Mouse (Mus musculus) spleen, adult 12 weeks (tissue): ENCODE results near the gene Prpf4.

Source experiments
- DNase-seq: peaks from one replicate; pipeline ENCODE4 v3.0.0; 2022; ENCODE audit warnings: low spot score

Prpf4 gene

DNA sequence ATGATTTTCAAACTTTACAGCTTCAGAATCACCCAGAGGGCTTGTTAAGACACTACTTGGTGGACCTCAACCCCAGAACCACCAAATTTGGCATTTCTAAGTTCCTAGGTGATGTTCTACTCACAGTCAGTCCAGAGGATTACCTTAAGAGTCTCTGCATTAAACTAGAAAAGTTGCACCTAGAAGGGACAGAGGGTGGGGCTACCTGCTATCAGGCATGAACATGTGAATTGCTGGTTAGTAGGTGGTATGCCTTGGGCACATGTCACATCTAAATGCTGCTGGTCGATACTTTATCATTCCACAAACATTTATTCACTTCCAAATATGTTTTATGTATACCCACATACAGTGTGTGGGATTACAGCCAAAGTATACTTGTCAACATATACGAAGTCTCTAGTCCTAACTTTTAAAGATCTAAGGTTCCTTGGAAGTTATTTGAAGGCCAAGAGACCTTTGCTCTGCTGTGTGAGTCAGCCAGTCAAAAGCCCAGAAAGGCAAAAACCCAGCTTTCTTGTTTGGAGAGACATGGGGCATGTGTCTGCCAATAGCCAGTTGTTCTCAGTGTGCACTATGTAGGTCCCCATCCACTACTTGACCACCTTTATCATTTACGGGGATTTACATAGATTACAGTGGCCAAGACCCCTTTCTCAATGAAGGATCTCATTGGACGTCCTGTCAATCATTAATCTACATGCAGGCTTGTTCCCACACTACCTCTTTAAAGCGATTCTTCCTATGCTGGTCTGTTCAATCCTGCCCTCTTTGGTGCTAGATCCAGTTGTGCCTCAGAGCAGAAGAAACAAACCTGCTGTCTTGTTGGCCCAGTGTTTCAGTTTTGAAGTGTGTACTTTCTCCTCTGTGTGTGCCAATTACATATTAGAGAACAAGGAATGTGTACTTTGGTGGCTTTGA, 18.7 kb upstream of the Prpf4 start:
- DNase-seq = no peak

DNA sequence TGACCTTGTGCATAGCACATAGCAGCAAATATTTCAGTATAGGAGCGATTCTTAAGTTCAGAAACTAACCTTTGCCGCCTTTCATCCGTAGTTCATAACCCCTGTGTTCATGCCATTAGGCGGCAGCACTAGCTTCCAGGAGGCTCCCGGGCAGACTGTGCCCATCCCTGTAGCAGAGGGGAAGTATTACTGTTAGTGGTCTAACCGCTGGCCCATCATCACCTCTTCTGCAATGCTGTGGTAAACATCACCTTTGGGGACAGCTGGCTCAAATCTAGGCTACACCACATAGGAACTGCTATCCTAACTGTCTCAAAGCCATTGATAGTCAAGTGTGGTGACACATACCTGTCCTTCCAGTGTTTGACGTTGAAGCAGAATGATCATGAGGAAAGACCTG, 16.7 kb upstream of the Prpf4 start:
- no peak for DNase-seq

DNA sequence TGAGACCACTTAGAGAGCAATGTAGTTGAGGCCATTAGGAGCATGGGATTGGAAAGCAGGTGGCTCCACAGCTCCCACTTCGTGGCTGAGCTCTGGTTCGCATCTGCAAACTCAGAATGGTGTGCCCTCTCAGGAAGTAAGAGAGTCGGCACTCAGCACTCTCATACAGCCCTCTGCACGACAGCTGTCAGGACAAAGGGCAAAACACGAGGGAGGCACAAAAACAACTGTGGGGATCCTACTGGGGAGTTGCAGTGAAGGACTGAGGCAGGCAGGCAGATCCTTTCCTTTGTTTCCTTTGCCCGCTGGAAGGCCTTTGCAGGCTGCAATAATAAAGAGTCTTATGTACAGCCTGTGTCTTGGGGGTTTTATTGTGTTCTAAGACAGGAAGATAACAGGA, 15.1 kb upstream of the Prpf4 start:
- no peak for DNase-seq

GRCm38 (mm10) chr4:62395806-62396205, 12.8 kb upstream of the Prpf4 start:
- no peak for DNase-seq

DNA sequence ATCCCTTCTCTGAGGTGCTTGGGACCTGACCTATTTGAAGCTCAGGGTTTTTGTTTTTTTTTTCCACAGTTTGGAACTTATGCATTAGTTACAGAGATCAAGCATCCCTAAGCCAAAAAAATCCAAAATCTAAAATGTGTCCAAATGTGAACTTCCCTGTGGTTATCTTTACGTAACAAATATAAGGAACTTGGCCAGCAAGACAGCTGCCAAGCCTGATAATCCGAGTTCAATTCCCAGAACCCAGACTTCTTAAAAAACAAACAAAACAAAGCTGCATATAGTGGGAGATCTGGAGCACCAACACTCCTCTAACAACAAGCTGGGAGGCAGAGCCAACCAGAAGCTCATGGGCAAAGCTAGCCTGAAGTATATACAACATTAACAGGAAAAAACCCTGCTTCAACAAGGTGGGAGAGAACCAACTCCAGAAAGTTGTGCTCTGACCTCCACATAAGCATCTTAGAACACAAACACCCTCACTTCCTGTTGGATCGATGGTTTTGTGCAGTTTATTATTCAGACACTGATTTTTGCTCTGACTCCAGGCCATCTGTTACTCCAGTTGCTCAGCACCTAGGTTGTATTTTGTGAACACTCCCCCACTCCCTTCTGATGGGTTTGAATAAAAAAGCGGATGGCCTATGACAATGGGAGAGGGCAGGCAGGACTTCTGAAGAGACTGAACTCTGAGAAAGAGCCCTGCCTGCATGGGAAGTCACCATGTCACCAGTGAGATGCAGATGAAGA, 10.8 kb upstream of the Prpf4 start:
- no peak for DNase-seq

GRCm38 (mm10) chr4:62398956-62399355, 9.6 kb upstream of the Prpf4 start:
- no peak for DNase-seq

DNA sequence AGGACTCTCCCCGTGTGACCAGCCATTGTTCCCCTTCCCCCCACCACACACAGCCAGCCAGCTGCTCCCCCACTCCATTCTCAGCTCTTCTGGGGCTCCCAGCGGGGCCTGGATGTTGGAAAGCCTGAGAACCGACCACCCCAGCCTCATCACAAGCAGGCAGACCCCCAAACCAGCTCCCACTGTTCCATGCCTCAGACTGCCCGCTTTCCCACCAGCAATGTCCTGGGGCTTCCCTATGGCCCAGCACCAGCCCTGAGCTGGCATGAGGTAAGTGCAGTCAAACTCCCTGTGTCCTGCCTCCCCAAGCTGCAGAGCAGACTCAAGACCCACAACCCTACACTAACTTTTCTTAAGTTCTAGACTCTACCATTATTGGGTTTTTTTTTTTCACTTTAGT, 2.5 kb upstream of the Prpf4 start:
- DNase-seq = no peak

GRCm38 (mm10) chr4:62407730-62408582, 641 bp upstream of the Prpf4 start:
- DNase-seq = peak; percentile 55

DNA sequence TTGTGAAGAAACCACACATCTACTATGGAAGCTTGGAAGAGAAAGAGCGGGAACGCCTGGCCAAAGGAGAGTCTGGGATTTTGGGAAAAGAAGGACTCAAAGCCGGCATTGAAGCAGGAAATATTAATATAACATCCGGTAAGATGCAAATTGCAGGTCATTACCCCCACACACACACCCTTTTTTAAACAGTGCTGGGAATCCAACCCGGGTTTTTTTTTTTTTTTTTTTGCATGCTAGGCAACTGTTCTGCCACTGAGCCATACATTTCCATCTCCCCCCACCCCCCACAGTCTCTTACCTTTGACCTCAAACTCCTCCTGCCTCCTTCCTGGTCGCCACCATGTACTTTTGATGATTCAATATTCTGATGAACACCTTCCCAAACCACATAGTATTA, 1.0 kb downstream of the Prpf4 start:
- no peak for DNase-seq

- DNase-seq = no peak
Measured at GRCm38 (mm10) chr4:62410325-62410724, 1.7 kb downstream of the Prpf4 start.

GRCm38 (mm10) chr4:62411606-62412005, 3.0 kb downstream of the Prpf4 start:
- no peak for DNase-seq

- DNase-seq = no peak
Measured at GRCm38 (mm10) chr4:62418448-62418847, 9.9 kb downstream of the Prpf4 start.

DNA sequence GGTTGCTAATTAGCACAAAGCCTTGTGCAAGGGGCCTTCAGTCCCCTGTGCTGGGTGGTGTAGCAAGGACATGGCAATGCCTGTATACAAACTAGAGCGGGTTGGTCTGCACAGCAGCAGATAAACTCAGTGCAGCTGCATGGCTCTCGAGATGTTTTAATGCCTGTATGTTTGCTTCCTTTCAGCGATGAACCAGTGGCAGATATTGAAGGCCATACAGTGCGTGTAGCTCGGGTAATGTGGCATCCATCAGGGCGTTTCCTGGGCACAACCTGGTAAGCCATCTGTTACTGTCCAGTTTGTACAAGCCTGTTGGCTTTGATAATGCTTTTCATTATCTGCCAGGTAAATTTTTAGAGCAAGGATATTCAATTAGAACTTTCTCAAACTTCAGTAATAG, 10.5 kb downstream of the Prpf4 start:
- no peak for DNase-seq

GRCm38 (mm10) chr4:62425891-62426290, 17.3 kb downstream of the Prpf4 start:
- no peak for DNase-seq

GRCm38 (mm10) chr4:62427978-62428758, 19.6 kb downstream of the Prpf4 start:
- no peak for DNase-seq

- no peak for DNase-seq
Measured at GRCm38 (mm10) chr4:62429616-62430015, 21.0 kb downstream of the Prpf4 start.

- DNase-seq = no peak
Measured at GRCm38 (mm10) chr4:62430678-62431077, 22.1 kb downstream of the Prpf4 start.

DNA sequence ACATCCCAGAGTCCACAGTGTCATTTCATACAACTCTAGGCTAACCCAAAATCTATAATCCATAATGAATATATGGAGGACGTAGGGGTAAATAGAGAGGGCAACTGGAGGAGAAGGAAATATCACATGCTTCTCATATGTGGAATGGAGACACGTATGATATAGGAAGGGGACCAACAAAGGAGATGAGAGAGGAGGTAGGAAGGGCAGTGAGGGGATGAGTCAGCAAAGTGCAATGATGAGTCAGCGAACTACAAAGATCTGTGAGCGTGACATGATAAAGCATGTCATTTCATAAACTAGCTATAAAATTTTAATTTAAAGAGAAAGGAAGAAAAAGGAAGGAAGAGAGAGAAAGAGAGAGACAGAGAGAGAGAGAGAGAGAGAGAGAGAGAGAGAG, 22.9 kb downstream of the Prpf4 start:
- DNase-seq = peak; percentile 34

- no peak for DNase-seq
Measured at GRCm38 (mm10) chr4:62433939-62434870, 25.6 kb downstream of the Prpf4 start.

DNA sequence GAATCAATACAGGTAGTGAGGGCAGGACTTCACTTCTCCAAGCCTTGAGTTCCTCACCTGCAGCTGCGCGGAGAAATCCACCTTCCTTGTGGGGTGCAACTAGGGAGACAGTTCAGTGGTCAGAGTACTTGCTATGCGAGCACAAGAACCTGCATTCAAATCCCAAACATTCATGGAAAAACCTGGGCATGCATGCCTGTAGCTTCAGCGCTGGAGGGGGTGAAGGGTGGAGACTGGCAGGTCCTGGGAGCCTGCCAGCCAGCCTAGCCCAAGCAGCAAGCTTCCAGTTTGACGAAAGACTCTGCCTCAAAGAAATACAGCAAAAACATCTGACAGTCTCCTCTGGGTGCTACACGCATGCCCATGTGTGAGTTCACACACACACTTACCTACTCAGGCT, 26.5 kb downstream of the Prpf4 start, which contains the start of gene Rnf183:
Gene Rnf183 (minus strand): TSS at position 172 of the 400 bp plus-strand sequence.
- DNase-seq = no peak
